Mouse (Mus musculus): ENCODE results near the gene Grb2. TPM values are rescaled to one million over a fixed set of nuclear protein-coding genes. Genes with fewer than 3 reads are reported as not detected.

Grb2 gene
- total RNA-seq (2021): 10 to 100 TPM; 56.4 to 65.7 TPM
- long read RNA-seq, experiment 1, transcript Grb2-201 (6 exons, 2,709 nt): major isoform, 9 of 33 reads
- long read RNA-seq, experiment 1, transcript Grb2-203 (5 exons, 2,683 nt): minor isoform, 7 of 33 reads
- long read RNA-seq, experiment 1, partial matches to known transcripts: 1 of 33 reads
- long read RNA-seq, experiment 1, other reads (novel, unspliced or antisense): 16 of 33 reads
- long read RNA-seq, experiment 2, transcript Grb2-203 (5 exons, 2,683 nt): minor isoform, 8 of 47 reads
- long read RNA-seq, experiment 2, transcript Grb2-201 (6 exons, 2,709 nt): major isoform, 21 of 47 reads
- long read RNA-seq, experiment 2, partial matches to known transcripts: 2 of 47 reads
- long read RNA-seq, experiment 2, other reads (novel, unspliced or antisense): 16 of 47 reads

DNA sequence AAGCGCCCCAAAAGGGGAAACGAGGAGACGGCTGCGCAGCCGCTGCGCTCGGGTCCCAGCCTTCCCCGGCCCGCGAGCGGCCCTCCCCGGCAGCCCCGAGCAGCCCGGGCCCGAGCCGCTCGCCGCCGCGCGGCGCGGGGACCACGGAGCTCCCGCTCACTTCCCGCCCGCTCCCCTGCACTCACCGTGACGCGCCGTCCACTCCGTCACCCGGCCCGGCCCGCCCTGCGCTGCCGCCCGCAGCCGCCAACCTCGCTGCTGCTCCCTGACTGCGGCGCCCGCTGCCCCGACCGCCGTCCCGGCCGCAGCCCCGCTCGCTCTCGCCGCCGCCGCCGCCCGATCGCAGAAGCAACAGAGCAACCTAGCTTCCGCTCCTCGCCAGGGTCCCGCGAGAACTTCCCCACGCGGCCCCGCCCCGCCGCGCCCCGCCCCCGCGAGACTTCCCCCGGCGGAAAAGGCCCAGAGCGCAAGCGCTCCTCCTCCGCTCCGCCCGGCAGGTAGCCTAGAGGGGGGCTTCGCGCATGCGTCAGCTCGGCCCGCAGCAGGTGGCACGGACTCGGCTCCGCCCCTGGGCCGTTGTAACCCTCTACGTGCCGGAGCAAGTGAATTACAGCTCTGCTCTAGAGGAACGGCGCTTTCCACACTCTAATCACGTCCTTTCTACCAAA lies at the start of gene Grb2:
Grb2 (minus strand) TSS at position 389 of the 668 bp plus-strand sequence.
- peak; percentile 95 to 98 for DNase-seq
- intact Hi-C loops (cut with DNase I): no loop called here

DNA sequence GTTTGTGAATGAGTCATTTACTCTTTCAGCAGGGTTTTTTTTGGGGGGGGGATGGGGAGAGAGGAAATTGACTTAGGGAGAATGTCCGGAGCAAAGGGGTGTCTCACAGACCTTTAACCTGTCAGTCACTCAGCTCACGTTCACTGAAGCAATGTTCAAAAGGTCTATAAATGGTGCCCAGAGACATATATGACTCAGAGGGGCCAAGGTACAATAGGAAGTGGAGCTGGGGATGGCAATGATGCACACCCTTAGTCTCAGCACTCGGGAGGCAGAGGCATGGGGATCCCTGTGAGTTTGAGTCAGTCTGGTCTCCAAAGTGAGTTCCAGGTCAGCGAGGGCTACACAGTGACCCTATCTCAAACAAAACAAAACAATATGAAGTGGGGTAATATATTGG lies 45.1 kb upstream of the Grb2 start:
- DNase-seq: no peak
- intact Hi-C loops (cut with DNase I): no loop called here

DNA sequence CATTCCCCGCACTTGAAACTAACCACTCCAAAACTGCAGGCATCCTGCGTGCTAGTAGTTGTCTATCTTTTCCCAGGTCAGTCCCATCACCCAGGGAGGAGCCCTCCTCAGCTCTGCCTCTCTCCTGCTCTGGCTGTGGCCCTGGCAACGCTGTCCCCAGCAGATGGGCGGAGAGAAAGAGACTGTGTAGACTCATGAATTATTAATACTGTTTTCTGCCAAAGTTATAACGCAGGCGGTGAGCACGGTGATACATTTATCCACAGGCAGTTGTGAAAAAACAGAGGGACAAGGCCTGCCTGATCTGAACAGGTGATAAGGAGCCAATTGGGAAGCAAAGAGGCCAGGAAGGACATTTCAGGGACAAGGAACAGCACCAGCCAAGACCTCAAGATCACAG lies 44.3 kb upstream of the Grb2 start:
- no peak for DNase-seq
- intact Hi-C loops (cut with DNase I): no loop called here

DNA sequence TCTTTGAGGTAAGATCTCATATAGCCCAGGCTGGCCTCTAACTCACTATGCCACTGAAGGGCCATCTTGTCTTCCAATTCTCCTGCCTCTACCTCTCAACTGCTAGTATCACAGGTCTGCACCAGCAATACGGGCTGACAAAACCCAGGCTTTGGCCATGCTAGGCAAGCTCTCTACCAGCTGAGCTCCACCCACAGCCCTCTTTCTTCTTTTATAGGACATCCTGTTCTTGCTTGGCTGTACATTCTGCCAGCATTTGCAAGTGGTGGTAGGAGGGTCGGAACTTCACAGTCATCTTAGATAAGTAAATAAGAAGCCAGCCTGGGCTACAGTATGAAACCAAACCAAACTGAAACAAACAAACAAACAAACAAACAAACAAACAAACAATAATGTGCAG lies 43.3 kb upstream of the Grb2 start:
- intact Hi-C loops (cut with DNase I): no loop called here
- no peak for DNase-seq

DNA sequence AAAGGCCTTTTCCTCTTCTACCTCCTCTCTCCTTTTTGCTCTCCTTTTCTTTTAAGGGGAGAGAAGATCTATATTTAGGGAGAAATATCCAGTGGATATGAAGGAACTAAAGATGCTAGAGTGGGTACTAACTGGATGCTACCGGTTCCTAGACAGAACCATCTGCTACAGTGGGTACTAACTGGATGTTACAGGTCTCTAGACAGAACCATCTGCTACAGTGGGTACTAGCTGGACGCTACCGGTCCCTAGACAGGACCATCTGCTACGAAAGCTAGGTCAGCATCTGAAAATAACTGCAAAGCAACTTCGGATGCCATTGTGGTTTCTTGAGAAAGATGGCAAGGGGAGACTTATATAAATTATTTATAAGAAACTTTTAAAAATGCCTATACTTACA lies 41.4 kb upstream of the Grb2 start:
- DNase-seq: no peak
- intact Hi-C loops (cut with DNase I): no loop called here

DNA sequence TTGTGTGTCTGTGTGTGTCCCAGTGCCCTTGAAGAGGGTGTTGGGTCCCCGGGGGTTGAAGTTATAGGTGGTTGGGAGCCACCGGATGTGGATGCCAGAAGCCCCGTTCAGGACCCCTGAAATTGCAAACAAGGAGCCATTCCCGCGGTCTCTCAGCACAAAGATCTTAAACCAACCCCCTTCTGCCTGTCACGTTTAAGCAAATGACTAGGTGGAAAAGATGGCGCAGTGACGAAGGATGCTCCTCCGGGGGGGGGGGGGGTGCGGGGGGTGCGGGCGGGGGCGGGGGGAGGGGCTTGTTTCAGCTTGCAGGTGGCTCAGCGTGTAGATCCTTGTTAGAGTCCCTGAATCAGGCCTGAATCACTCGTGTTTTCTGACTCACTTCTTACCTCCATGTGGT lies 39.0 kb upstream of the Grb2 start:
- no peak for DNase-seq
- intact Hi-C loops (cut with DNase I): no loop called here

DNA sequence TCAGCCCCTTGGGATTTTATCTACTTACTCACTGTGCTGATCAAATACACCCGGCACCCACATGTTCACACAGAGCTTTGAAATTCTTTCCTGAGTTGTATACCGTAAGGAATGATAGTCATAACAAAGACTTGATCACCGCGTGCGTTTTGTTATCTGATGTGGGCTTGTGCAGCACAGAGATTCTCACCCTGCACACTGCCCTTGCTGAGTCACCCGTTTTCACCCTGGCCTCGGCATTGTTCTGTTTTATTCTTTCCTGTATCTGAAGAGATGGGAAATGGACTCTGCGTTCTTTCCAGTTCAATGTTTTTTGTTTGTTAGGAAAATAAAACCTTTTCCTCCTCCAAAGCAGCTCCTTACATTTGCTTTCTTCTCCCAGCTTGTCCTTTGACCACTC lies 38.4 kb upstream of the Grb2 start:
- DNase-seq: no peak
- intact Hi-C loops (cut with DNase I): no loop called here

DNA sequence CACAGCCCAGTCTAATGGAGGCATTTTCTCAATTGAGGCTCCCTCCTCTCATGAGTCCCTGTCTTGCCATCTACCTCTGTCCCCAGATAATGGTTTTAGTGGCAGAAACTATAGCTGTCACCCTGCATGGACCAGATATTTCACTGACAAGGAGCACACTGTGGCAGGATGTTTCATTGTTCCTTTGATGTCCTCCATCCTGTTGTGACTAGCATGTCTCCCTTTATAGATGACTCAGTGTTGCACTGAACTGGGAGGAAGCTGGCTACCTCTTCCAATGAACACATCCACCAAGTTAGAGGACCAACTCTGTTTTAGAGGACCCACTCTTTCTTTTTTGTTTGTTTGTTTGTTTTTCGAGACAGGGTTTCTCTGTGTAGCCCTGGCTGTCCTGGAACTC lies 37.7 kb upstream of the Grb2 start:
- no peak for DNase-seq
- intact Hi-C loops (cut with DNase I): no loop called here

DNA sequence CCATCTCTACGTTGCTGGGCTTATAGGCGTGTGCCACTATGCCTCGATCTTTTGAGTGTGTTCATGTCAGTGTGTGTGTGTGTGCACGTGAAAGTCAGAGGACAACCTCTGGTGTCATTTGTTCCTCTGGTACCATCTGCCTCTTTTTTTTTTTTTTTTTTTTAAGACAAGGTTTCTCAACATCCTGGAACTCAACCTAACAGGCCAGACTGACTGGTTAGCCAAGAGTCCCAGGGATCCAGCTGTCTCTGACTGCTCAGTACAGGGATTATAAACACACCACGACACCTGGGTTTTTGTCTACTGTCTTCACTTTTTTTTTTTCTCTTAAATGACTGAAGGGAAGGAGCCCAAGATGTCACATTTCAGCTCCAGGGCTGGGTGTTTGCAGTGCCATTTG lies 36.0 kb upstream of the Grb2 start:
- intact Hi-C loops (cut with DNase I): no loop called here
- DNase-seq: no peak

DNA sequence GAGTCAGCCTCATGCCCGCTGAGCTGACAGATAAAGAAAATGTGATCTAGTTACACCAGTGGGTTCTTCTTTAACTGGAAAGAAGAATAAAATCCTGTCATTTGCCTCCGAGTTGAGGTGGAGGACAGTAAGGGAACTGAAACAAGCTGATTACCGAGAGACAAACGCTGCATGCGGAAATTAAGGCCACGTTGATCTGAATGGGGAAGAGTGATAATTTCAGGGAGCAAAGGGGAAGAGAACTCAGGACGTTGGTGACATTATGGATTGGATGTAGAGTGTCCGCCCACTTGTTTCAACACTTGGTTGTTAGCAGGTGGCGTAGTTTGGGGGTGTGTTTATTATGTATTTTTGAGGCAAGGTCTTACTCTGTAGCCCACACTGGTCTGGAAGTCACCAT lies 34.5 kb upstream of the Grb2 start:
- intact Hi-C loops (cut with DNase I): no loop called here
- DNase-seq: no peak

DNA sequence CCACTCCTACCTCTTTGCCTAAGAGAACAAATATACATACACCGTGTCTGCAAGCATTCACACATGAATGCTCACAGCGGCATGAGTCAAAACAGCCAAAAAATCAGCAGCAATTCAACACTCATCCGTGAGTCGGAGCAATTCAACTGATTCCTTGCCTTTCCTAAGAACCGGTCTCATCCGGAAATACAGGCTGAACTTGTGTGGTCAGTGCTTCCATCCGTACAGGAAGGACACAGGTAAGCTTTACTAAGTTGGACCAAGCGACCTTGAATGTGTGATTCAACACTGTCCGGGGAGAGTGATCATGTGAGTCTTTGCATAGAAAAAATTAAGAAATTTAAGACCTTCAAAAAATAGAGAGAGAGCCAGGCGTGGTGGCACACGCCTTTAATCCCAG lies 32.7 kb upstream of the Grb2 start:
- intact Hi-C loops (cut with DNase I): no loop called here
- no peak for DNase-seq

DNA sequence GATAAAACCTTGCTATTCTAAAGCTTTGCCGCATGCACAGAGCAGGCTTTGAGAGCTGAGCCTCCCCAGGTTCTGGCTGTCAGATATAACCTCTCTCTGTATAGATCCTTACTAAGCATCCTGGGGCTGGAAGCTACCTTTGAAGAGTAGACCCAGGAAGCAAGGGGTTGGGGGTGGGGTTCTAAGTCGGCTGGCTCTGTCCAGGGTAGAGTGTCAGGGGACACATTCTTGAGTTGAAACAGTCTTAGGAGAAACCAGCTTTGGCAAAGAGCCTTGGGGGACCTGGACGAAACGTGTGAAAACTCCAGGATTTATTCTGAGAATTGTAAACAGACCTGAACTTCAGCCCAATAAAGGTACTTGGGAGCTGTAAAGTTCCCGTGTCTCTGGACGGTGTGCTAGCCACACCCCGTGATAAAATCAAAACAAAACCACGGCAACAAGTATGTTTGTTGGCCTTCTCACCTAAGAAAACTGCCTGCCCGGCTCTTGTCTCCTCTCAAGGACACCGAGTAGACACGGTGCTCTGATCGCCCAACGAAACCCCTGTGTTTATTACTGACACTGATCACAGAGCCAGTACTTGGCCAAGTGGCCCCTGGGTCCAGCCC lies 30.0 kb upstream of the Grb2 start:
- DNase-seq: no peak
- intact Hi-C loops (cut with DNase I): no loop called here

DNA sequence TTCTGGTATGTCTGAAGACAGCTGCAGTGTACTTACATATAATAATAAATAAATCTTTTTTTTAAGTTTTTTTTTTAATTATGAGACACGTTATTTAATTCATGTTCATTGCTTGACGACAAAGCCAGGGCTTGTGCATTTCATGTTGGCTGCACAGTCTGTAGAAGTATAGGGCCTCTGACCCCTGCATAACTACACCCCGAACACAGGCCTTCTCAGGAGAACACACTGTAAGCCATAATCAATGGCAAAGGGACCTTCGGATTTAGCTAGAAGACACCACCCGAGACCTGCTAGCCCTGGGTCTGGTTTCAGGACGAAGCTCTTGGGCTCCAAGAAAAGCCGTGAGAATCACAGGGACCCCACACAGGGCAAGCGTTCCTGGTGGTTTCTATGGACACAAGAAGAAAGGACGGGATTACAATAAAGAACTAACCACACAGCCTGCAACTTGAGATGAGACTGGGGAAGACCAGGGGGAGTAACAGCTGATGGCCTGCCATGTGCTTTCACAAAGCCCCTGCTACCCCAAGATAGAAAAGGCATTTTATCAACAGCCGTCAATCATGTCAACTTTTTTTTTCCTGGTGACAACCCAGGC lies 29.3 kb upstream of the Grb2 start:
- intact Hi-C loops (cut with DNase I): no loop called here

DNA sequence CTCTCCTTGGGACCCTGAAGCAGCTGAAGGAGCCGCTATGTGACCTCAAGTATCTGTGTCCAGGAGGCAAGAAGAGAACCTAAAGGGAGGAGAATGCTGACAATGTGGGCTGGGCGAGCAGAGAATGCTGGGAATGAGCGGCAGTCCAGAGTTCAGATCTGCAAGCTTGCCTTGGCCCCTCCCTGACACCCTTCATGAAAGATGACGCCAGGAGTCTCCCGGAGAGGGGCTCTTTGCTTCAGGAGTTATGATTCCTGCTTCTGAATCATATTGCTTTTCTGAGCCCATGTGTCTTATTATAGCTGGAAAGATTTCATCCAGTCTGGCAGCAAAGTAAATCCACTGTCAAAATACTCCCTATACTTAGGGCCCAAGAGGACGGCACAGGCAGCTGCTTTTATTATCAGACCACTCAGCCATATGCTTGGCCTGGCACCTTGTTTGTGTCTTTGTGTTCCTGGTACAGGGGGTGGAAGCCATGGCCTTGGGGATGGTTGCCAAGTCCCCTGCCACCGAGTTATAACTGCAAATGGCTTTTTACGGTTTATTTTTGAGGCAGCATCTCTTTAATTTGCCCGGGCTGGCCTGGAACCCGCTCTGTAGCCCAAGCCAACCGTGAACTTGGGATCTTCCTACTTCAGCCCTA lies 25.8 kb upstream of the Grb2 start:
- intact Hi-C loops (cut with DNase I): loop anchor here (5.0 kb wide), 1 partner anchor 33 kb away; the partner anchor contains the start of gene Tmem94

More for the DNA sequence above, 29.3 kb upstream of the Grb2 start:
- DNase-seq: no peak

DNA sequence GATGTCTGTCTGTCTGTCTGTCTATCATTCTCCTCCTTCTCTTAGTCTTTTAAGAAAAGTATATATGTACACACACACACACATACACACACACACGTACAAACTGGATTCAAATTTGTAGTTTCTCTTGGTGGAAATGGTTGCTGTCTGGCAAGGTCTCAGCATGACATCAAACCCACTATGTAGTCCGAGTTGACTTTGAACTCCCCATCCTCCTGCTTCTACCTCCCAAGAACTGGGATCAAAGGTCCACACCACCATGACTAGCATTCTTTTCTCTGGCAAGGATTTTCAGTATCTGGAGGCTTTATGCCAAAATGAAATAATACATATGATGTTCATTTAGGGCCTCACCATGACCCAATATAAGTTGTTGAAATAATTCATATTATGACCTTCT lies 14.8 kb upstream of the Grb2 start:
- intact Hi-C loops (cut with DNase I): loop anchor here (2.0 kb wide), 1 partner anchor 136 kb away; the partner anchor contains the start of gene Myo15b
- no peak for DNase-seq

More for the DNA sequence above, 25.8 kb upstream of the Grb2 start:
- DNase-seq: no peak

DNA sequence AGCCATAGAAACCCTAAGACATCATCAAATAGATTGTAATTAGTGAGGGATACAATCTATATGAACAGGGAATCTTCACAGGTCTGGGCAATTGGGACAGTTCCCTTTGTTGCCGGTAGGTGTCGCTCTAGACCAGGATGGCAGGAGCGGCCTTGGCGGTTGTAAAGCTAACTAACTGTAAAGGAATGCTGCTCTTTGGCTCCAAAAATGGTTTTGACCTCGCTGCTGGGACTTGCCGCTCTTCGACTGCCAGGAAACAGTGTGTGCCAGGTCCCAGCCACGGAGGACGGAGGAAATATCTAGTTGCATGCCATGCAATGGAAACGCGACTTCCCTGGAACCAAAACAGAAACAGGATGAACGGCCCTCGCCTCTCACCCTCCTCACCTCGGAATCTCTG lies 14.2 kb upstream of the Grb2 start:
- intact Hi-C loops (cut with DNase I): loop anchor here (1.0 to 2.0 kb wide), 2 partner anchors 92 to 136 kb away; partner anchors contain the start of genes Myo15b and Tsen54
- DNase-seq: peak; percentile 79 to 80

DNA sequence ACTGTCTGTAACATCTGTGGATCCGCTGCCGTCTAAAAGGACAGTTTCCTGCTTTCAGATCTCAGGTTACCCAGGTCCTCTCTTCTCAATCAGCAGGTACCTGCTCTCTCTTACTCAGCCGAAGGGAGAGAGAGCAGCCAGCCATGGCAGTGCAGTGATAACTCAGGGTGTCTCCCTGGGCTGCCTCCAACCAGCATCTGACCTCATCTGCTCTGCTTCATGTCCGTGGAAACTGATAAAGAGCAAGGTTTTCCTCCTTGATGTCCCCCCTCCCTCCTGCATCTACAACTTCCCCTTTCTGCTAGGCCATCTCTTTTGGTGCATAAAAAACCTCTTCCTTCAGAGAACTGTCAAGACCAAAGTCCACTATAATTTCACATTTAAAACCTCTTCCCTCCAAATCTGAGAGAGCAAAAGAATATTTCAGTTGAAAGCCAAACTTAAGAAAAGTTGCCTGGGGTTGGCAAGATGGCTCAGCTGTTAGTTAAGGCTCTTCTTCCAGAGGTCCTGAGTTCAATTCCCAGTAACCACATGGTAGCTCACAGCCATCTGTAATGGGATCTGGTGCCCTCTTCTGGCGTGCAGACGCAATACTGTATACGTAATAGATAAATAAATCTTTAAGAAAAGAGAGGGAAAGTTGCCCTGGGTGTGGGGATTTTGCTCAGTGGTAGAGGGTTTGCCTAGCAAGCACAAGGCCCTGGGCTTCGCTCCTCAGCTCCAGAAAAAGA lies 9.4 kb upstream of the Grb2 start:
- intact Hi-C loops (cut with DNase I): loop anchor here (5.0 kb wide), 1 partner anchor 231 kb away; no protein-coding TSS in a partner anchor
- no peak for DNase-seq

DNA sequence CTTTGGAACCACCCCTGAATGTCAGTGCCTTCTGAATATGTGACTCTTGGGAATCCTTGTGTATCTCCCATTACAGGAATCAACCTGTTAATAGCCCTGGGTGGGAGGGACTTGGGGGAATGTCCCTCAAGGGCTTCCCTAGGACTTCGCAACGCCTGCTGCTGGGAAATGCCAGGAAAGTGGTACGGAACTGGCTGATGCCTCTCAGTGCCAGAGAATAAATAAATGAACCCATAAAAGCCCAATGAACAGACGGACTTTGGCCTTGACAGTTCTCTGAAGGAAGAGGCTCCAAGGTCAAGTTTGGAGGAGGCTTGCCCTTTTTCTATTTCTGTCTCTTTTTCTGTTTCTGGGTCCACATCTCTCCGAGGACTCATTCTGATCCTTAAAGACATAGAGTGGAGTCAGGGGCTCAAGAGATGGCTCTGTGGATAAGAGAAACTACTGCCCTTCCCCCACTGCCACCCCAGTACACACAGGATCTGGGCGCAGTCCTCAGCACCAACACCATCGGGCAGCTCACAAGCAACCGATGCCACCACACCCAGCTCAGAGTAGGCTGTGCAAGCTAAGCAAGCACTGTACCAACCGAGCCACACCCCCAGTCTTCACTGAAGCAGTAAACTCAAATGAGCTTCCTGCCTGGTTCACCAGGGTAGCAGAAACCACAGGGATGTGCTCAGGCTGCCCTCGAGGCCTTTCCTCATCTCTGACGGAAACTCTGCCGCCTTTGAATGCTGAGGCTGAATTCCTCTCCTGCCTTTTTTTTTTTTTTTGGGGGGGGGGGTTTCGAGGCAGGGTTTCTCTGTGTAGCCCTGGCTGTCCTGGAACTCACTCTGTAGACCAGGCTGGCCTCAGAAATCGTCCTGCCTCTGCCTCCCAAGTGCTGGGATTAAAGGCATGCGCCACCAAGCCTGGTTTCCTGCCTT lies 8.3 kb upstream of the Grb2 start:
- DNase-seq: no peak
- intact Hi-C loops (cut with DNase I): loop anchor here (5.0 kb wide), 1 partner anchor 229 kb away; no protein-coding TSS in a partner anchor

DNA sequence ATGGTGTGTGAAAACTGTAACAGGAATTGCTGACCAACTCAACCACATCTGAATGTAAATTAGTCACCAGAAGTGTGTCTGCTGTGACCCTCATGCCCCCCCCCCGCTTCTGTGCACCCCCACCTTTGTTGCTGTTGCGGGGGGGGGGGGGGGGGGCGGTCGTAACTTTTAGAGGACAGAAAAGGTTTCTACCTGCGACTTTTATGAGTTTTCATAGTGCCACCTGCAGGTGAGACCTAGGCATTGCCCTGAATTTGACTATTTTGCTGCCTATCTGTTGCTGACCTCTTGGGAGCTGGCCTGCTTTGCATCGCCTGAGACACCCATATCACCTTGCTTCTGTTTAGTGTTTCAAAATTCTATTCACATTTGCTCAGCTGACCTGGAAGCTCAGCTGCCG lies 6.1 kb upstream of the Grb2 start:
- intact Hi-C loops (cut with DNase I): loop anchor here (1.0 kb wide), 1 partner anchor 67 kb away; no protein-coding TSS in a partner anchor
- DNase-seq: peak in 1 of 2 experiments; percentile 46
